Mouse (Mus musculus) embryonic fibroblast, embryonic 13.5 days (primary cell): Measurements from ENCODE around the gene Vps13d.

Experiments used
- CTCF ChIP-seq: IDR thresholded peaks from 2 replicates; pipeline ENCODE4 v1.5.1; 2011; ENCODE audit warnings: mild to moderate bottlenecking, control low read depth, low read length, moderate library complexity, borderline replicate concordance; ENCODE audit not compliant: insufficient read depth
- POLR2A ChIP-seq: IDR thresholded peaks from 2 replicates; pipeline ENCODE4 v1.6.1; 2011; ENCODE audit warnings: low read depth, mild to moderate bottlenecking, control low read depth, low read length, moderate library complexity

DNA sequence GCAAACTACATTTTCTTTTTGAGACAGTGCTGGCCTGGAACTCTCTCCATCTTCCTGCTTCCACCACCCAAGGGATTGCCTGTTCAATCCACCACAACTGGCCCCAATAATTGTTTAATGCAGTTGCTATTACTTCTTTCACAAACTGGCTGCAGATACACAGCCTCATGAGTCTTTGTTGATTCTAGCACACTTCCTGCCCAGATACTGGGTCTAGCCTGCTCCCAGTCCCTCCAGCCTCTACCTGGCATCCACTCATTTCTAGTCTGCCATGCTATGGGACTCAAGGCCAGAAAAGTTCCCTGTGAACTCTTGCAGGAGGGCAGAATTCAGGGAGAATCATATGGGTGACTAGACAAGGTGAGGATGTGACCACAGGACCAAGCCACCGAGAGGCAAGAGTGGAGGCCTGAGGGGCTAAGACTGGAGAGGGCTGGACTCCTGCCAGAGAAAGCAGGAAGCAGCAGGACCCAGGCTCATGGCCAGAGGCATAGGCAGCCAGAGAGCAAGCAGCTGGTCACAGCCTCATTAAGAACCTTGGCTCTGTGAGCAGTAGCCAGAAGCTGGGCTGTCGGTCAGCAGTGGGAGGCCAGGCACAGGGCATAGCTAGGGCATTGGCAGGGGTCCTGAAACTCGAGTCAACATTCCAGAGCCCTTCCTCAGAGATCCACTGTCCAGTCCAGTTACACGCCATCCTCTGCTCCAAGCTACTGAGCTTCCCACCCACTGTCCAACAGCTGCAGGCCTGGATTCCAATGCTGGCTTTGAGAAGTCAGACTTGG lies 44.4 kb upstream of the Vps13d start:
- TF ChIP-seq POLR2A (no peak), CTCF (no peak)
